Mouse (Mus musculus): ENCODE results near the gene Eef2kmt.

DNA sequence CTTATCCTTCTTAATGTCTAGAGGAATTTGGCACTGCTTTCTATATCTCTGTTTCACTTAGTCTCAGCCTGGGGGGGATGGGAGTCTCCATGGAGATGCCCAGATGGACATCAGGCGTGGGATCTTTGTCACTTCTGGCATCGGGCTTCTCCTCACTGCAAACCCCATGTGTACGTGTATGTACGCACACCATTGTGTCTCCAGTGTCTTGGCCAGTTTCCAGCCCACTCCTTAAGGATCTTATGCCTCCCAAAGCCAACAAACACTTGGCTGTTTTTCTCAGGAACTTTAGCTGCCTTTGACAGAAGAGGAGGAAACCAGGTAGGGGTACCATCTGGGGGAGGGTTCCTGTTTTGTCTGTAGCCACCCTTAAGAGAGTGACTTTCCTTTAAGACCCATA is 34.4 kb downstream of the Eef2kmt start:
- TF ChIP-seq CTCF (IDR thresholded peaks at IDR 0.05) (no peak), POLR2A (IDR thresholded peaks at IDR 0.05; ENCODE audit: insufficient read depth, low read depth, low read length) (no peak)

Data from heart, adult 2 months (tissue).